Mouse (Mus musculus): ENCODE results near the gene Wars2.

The Wars2 gene

DNA sequence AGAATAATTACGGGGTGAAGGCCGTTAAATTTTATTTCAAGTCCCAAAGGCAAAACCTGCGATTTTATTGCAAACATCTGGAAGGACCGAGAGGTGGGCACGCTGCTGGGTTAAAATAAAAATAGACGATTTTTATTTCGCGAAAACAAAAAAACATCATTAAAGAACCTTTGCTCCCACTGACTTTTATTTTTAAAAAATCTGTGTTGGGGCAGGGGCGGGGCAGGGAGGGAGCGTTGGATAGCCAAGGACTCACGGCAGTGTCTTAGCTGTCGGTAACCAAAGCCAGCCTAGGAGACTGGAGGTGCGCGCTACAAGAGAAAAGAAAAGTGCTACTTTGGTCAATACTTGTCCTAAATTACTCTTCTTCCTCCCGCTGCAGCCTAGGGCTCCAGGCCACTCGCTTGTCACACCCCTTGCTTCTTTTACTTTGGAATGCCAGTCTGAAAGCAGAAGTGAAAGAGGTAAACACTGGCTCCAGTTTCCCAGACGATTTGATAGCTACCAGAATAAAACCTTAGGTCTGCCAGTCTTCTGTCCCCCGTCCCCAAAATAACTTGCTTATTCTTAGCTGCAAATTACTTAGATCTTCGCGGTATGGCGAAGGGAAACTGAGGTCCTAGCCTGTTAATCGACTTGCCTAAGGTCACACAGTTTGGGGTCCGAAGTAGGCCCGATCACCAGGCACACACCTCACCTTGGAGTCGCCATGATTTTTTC is 108.1 kb downstream of the Wars2 start:
- no peak for DNase-seq

DNA sequence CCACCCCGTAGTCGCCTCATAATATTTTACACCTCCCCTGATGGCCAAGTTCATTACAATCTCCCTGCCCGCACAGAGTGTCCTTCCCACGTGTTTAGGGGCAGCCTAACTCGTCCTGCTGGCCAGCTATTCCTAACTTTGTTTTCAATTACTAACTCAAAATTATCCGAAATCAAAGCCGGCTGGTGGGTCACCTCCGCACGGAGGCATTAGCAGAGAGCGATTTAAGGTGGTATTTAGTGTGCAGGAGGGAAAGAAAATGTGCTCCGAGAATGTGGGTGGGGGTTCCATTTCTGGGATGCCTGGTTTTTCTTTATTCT is 108.6 kb downstream of the Wars2 start:
- DNase-seq = no peak

DNA sequence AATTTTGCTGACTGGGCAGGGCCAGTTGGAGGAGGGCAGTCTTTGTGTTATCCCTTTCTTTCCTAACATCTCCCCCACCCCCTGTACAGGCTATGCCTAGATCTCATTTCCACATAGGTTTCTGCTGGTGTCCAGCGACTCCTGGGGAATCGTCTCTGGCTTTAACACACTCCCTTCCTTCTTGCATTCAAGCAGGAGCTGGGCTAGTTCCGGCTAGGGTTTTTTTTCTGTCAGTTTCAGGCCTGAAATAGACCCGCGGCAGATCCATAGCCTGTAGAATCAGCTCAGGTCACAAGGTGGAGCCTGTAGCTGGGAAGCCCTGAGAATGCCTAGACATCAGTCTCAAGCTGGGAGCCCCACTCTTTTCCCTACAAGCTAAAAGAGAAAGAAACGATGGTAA is 109.0 kb downstream of the Wars2 start:
- DNase-seq = no peak

DNA sequence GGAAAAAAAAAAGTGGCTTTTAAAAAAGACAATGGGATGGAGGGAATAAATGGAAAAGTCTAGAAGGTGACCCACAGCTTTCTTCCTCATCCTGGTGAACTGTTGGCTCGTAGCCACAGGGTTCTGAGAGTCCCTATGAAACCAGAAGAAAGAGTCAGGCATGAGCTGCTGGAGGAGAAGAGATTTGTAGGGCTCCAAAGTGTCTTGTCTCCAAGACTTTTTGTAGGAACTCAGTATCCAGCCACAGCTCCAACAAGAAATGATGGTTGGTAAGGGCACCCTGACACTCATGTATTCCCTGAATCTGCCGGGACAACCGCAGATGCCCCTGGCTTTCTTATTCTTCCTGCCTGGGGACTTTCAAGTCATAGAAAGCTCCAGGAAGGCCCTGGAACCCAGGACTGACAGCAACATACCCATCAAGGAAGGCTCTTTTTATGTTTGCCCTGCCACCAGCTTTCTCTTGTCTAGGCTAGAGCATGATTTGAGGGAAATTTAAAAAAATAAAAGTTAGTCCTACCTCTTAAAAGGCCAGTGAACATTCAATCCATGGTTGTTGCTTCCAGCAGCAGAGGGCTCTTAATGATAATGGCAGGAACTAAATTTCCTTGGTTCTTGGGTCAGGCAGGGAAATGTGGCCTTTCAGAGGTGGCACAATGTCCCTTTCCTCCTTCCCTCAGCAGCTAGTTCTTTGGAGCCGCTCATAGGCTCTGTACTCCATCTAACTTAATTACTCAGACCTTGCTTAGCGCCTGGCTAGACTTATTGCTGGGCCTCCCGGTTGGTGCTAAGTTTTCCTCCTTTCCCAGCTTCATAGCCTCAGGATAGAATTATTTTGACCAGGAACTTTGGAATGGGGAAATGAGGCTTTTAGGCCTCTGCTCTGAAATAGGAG is 110.7 kb downstream of the Wars2 start:
- no peak for DNase-seq

DNA sequence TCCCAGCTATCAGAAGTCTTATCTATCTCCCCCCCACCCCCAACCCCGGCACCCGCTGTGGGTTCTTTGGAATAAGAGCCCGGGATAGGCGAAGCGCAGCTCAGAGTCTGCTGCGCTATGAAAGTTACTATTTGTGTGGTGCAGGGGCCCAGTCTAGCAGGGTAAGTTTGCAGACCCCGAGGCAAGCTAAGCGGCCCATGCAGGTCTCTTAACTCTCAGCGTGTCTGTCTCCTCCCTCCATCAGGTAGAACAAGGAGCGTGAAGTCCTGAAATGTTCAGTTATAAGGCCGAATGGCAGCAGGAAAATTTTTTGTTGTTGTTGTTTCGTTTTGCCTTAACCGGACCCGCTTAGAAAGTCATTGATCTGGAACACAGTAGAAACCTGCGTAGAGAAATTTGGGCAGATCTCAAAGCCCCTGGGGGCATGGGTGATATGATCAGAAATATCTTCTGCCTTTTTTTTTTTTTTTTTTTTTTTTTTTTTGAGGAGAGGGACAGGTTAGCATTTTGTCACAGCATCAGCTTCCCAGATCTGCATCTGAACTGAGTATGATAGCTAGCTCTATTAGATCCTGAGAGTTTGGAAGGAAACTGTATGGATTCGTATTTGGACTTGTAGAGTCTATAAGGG is 111.7 kb downstream of the Wars2 start:
- DNase-seq = no peak

DNA sequence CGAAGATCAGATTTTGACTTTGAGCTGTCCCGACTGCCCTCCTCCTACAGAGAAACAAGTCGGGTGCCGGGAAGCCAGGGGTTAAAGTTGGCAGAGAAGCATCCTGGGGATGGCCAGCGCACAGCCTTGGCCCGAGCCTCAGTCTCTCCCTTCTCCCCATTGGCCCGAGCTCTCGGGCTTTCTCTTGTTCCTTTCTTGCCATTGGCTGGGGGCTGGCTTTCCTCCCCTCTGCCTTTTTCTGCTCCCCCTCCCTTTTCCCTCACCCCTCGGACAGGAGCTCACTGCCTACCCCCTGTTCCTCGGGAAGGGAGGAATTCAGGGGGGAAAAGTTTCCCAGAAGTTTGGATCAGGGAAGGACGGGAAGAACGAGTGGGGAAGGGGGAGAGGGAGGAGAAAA is 112.2 kb downstream of the Wars2 start:
- no peak for DNase-seq

DNA sequence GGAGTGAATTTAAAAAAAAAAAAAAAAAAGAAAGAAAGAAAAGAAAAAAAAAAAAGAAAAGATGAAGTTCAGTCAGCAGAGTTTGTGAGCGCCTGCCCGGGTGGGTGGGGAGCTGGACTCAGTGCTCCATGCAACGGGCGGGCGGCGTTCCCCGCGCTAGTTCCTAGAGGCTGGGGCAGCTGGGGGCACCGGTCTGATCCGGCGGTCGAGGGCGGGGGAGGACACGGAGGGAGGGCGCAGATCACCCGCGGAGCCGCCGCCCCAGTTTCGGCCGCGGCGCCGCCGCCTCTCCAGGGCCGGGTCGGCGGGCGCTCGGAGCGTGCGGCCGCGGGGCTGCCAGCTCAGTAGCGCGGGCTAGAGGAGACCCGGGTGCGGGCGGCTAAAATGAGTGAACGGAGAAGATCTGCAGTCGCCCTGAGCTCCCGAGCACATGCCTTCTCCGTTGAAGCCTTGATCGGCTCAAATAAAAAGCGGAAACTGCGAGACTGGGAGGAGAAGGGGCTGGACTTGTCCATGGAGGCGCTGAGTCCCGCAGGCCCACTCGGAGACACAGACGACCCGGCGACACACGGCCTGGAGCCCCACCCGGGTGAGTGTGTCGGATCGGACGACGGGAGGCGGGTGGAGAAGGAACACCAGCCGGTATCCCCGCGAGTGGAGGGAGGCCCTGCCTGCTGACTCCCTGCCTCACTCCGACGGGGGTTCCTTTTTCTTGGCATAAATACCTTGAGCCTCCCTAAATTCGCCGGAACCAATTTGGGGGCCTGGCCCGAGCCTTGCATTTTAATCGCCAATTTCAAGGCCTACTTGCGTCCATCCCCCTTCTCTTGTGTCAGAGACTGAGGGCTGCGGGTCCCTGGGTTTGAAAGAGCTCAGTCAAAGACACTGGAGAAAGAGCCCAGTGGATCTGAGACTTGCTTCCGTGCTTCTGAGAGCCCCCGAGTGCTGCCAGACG is 112.9 kb downstream of the Wars2 start:
- no peak for DNase-seq

DNA sequence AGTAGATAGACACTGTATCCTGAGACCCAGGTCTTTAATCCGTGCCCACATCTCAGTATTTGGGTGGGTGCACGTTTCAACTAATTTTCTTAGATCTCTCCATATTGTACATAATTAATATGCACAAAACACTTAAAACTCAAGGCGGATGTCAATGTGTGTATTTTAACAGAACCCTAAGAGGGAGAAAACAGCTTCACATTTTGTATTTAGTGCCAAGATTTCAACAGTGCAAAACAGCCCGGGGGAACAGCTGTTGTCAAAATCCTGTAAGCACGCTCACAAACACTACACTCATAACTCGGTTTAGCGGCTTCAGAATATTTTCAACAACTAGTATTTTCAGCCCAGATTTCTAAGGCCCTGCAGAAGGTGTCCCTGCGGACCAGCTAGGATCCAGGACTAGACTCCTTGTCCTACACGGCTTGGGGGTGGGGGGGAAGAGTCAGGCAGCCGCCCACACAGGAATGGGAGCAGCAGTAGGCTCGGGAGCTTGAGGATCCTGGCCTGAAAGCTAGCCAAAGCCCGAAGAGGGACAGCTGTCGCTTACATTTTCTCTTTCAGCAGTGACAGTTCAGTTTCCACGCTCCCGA is 113.8 kb downstream of the Wars2 start:
- no peak for DNase-seq

DNA sequence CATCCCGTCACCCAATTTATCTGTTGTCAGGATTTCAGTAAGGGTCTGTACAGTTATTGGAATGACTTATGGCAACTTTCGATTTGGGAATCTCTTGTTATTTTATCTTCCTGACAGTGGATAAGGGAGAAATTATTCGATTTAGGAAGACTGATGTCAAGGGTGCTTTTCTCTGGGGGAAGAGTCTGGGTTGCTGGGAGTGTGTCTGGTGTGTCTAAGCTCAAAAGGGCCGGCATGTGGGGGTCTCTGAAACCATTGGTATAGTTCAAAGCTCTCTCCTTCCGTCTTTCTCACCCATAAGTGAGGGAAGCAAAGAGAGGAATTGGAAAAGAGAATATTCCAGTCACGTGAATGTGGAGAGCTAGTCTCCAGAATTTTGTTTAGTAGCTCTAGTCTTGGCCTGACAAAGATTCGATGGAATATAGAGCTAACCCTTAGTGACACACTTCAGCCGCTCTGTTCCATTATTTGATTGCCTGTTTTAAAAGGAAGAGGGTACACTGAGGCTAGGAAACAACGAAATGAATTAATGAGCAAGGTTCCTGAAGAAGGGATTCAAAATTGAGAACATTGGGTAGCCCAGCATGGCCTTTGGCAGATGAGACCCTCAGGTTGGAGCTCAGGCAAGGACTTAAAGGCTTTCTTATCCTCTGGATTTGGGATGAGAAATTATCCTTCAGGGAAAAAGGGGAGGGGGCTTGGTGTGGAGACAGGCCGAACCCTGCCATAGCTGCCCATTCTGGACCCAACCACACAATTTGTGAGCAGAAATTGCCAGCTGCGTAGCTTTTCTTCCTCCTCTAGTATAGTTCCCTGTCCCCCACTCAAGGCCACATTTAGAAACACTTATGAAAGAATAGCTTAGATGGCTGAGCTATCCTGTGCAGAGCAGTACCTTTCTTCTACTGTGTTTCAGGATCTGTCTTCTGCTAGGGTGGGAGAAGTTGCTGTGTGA is 114.8 kb downstream of the Wars2 start:
- DNase-seq = no peak

DNA sequence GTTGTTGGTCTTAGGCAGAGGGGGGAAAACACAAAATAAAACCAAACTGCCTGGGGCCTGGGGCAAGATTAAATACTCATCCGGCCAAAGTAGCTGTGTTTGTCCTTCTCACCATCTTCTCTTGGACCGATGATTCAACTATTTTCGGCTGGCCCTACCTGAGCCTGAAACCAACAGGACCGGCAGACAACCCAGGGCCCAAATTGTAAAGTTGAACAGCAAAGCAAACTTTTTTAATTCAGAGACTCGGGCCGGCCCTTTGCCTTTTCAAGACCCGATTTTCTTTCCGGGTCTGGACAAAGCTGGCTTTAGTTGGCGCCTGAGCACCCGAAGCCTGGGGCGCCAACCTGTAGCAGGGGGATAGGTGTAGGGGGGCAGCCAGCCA is 115.5 kb downstream of the Wars2 start:
- no peak for DNase-seq

DNA sequence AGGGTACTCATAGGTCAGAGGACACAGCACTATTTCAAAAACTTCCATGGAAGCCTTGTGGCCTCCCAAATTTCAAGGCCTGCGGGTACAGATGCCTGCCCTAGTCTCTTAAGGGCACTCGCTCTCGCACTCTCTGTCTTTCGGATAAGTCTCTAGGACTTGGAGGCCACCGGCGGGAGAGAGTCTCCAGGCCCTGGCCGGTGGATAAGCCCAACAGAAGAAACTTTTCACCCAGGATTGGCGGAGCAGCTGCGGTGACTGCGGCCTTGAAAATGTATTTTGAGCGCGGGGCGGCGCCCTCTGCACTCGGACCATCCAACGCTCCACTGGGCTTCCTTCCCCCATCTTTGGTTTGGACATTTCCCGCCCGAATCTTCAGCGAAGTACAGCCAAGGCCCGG is 115.9 kb downstream of the Wars2 start:
- DNase-seq = no peak

DNA sequence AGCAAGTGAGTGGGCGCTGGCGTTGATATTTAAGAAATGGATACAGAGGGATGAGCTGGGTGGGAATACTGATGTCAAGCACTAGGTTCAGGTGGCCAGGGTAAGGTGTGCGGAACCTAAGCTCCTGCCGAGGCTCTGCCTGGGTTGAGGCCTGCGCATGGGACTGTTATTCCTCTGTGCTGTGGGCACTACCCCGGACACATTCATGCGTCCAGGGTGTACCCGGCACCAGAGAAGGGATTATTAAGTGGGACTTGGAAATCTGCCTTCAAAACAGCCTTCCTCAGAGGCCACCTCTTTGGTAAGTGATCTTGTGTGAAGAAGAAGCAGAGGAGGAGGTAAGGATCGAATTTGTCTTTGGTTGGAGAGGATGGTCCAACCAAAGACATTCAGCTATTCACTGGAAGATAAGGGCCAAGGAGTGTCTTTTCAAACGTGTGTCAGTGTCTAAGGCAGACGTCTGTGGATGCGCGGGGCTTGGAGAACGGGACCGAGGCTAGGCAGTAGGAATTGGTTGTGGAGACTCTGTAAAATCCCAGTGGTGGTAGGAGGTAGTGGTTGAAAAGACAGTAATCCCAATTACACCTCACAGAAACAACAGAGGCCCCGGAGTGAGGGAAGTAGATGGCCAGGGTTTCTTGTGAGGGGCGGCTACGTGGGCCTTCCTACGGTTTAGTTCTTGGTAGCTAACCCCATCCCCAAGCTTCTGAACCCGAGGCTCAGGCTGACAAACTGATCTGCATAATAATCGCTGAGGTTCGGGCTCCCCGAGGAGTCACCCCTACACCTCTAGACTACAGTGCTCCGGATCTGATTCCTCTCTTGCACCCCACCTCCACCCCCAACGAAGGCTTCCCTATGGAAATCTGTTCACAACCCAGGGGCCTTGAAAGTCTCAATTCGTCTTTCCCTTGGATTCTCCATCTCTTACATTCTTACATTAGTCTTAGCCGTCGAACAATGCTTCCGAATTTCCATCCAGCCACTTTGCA is 117.0 kb downstream of the Wars2 start:
- no peak for DNase-seq

DNA sequence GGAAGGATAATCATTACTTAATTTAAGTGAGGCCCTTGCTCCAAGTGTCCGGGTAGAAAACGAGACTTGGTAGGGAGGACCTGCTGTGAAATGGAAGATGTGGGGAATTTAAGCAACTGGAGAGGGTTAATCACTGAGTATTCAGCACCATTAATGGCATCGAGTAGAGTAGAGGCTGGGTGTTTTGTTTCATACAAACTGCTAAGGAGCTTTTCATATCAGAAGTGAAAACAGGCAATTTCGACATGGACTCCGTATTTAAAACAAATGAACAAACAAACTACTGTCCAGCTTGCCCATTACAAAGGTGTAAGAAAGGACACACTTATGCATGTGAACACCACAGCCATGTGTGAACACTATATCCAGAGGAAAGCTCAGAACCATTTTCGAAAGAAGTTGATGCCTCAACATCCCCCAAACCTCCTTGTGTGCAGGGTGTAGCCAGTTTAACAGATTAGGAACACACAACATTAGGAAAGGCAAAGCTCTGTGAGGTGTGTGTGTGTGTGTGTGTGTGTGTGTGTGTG is 118.9 kb downstream of the Wars2 start:
- DNase-seq = no peak

DNA sequence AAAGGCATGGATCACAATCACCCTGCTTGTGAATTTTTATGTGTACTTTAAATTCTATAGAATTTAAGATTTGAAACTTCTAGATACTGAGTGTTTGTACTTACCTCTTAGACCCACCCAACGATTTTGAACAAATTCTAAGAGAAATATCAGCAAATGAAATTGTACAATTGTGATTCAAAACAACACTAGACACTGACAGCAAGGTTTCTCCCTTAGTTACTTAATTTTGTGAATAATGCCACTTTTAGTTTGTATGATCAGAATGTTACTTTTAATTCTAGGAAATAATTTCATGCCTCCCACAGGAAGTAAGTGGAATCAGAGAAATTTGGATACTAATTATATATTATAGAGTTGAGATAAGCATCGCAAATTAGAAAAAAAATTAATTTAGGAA is 119.5 kb downstream of the Wars2 start:
- no peak for DNase-seq

DNA sequence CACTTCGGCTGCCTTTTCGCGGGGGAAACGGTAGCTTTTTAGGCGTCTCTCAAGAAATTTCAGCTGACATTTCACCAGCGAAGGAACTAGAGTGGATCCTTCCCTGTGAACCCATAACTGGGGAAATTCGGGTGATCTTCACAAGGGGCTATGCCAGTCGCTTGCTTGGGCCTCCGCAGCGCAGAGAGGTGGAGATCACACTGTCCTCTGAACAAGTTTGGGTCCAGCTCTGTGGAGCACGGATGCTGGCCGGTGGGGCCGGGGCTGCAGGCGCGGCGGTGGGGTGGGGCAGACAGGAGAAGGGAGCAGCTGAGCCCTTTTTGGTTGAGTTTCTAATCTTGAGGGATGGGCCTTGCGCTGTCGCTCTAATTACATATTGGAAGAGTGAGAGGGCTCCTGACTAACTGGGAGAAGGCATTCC is 120.5 kb downstream of the Wars2 start:
- DNase-seq = no peak

DNA sequence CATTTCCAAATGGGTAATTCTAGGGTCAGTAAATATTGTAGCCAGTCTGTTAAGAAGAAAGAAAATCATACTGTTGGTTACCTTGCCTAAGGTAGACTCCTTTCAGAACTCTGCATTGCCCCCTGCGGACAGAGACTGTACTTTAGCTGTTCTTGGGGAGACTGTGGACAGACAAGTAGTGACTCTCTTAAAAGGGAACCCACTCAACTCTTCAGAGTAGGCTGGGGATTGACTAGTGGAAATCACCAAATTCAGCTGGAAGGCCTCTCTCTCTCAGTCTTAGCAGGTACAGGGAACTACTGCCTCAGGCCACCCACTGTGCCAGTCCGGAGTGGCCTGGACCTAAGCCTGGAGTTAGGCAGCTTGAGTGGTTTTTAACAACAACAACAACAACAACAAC is 121.1 kb downstream of the Wars2 start:
- DNase-seq = no peak

DNA sequence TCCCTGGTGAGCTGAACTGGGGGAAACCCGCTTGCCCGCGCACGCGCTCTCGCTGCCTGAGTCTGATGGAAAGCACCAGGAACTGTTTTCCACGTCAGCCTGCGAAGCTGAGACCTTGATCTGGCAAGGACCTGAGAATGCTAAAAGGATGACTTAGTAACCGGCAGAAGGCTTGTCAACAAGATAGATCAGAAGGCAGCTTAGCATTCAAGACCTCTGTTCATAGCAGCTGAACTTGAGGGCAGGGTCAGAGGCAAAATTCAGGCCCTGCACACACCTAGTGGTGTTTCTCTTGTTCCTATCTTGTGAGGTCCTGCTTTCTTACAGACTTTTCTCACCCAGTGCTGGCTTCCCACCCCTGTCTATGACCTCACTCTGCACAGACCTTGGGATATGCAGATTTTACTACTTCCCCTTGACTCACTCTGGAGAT is 122.6 kb downstream of the Wars2 start:
- DNase-seq = no peak

DNA sequence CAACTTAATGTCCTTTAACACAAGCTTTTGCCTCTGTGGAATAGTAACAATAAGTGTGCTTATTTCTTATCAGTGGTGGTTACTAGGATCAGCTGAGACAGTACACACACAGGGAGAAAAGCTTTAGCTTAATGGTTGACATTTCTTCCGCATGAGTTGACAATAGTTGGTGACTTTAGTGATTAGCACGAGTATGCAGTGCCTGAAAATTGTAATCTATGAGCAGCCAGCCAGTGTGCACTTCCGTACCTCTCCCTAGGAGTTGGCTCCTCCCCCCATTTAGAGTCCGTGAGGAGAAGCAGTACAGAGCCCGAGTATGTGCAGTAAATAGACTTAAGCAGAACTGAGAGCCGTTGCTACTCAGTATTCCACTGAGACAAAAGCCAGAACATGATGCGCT is 123.8 kb downstream of the Wars2 start:
- DNase-seq = no peak

DNA sequence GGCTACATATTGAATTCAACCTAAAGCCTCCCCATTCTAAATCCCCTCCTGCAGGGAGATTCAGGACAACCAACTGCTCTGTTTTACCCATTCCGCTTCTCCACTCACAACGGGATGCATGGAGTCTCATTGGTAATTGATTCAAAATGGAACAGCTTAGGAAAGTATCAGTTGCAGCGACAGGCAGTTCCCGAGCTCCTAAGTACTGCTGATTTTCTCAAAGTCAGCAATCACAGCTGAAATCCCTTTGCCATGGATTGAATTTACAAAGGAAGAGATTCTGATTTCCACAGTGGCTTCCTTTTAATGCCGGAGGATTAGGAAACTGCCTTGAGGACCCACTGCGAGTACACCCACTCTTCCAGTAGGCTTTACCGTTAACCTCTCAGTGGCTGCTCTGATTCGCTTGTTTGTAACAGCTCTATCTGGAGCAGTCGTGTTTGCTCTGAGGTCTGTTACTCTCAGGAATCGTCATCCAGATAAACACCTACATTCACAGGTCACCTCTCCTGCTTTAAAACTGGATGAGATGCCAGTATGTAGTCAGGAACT is 126.0 kb downstream of the Wars2 start:
- DNase-seq = no peak

All from thymus, postnatal 36 days (tissue).